Mouse (Mus musculus) heart, embryonic 12.5 days (tissue): Measurements from ENCODE around the gene Tub. TPM values are rescaled to one million over a fixed set of nuclear protein-coding genes. Genes with fewer than 3 reads are reported as not detected.

Source experiments
- ATAC-seq: fragments of 200-750 bp; cut with Nextera tagmentation; 2 replicates; pipeline ENCODE4 v1.8.0; 2017; ENCODE audit warnings: moderate TSS enrichment, moderate library complexity; ENCODE audit not compliant: insufficient number of reproducible peaks, low FRiP score
- H3K27ac ChIP-seq: fragments of 300-500 bp; sonication (generic); 2 replicates; pipeline ENCODE4 v1.5.1; 2016; ENCODE audit warnings: mild to moderate bottlenecking, moderate library complexity; ENCODE audit not compliant: poor library complexity, severe bottlenecking
- H3K27me3 ChIP-seq: fragments of 300-500 bp; sonication (generic); replicated peaks from 2 replicates; pipeline ENCODE4 v1.6.1; 2016; ENCODE audit warnings: mild to moderate bottlenecking, moderate library complexity
- H3K36me3 ChIP-seq: fragments of 300-500 bp; sonication (generic); 2 replicates; pipeline ENCODE4 v1.6.1; 2016; ENCODE audit warnings: mild to moderate bottlenecking, moderate library complexity
- H3K4me1 ChIP-seq: fragments of 300-500 bp; sonication (generic); replicated peaks from 2 replicates; pipeline ENCODE4 v1.6.1; 2016; ENCODE audit warnings: mild to moderate bottlenecking
- H3K4me2 ChIP-seq: fragments of 300-500 bp; sonication (generic); 2 replicates; pipeline ENCODE4 v1.6.1; 2016; ENCODE audit warnings: mild to moderate bottlenecking, moderate library complexity
- H3K4me3 ChIP-seq: fragments of 300-500 bp; sonication (generic); 2 replicates; pipeline ENCODE4 v1.5.1; 2016; ENCODE audit warnings: mild to moderate bottlenecking
- H3K9ac ChIP-seq: fragments of 300-500 bp; sonication (generic); 2 replicates; pipeline ENCODE4 v1.6.1; 2016; ENCODE audit warnings: mild to moderate bottlenecking, moderate library complexity
- H3K9me3 ChIP-seq: fragments of 300-500 bp; sonication (generic); replicated peaks from 2 replicates; pipeline ENCODE4 v1.6.1; 2016; ENCODE audit warnings: mild to moderate bottlenecking, moderate library complexity
- WGBS: fragments of 180-500 bp; shearing (Covaris S2); methylation state at CpG from one replicate; pipeline ENCODE4 v1.1.7; 2016; 5-methylcytosine and 5-hydroxymethylcytosine counted together
- polyA plus RNA-seq: library from polyadenylated mRNA; unstranded; fragments of >200 nt; fragmentation: Nextera tagmentation; extraction: Ambion mirVana; gene quantifications from 2 replicates; pipeline ENCODE4 v1.2.1, GENCODE M21; 2016

Gene Tub
- polyA plus RNA-seq, 1 experiment from 2014 or later, result 0.61 TPM

DNA sequence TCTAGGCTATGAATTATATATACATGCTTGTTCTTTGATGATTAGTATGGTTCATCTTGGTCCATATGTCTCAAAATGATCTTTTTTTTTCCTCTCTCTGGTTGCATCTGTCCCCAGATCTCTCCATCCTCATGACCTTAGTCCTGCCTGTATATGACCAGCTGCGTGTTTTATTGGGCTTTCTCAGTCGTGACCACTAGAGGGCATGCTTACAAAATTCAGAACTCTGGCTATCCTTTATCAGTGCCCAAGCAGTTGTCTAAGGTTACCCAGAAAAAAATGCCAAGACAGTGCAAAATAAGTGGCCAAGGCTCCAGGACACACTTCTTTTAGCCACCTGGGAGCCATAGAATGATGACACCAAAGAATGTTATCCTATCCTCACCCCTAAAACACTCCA is 6.1 kb upstream of the Tub start:
- no peak overlapping the region for H3K4me2 ChIP-seq
- no peak overlapping the region for H3K27ac ChIP-seq
- no peak overlapping the region for H3K9ac ChIP-seq
- H3K4me1 ChIP-seq, result no peaks in the 10 kb centered on the region
- H3K4me3 ChIP-seq, result no peak overlapping the region
- 4% methylated on average over 2 of the region's 2 CpGs for WGBS
- ATAC-seq, result no peak
- H3K9me3 ChIP-seq, result no peaks in the 10 kb centered on the region
- peaks cover 58% of the 10 kb centered on the region for H3K36me3 ChIP-seq
- peaks cover 16% of the 10 kb centered on the region for H3K27me3 ChIP-seq

DNA sequence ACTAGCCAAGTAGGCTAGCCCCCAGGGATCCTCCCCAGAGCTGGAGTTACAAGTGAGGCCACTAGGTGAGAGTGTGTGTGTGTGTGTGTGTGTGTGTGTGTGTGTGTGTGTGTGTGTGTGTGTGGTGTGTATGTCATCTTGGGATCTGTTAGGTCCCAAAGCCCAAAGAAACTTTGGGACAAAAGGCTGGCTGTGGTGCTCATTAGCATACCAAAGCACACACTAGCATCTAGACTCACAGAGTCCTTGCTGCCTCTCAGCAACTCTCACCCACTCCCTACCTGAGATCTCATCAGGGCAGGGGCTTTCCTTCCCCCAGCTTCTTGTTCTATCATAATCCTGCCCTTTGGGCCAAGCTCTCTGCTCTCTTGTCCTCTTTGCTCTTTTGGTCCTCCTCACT is 1.5 kb upstream of the Tub start:
- Histone ChIP-seq H3K4me1 (peaks cover 10% of the 10 kb centered on the region), H3K27ac (no peak overlapping the region), H3K36me3 (peaks cover 15% of the 10 kb centered on the region), H3K9me3 (no peaks in the 10 kb centered on the region), H3K9ac (no peak overlapping the region), H3K4me3 (no peak overlapping the region), H3K4me2 (no peak overlapping the region), H3K27me3 (peaks cover 60% of the 10 kb centered on the region)
- no peak for ATAC-seq

DNA sequence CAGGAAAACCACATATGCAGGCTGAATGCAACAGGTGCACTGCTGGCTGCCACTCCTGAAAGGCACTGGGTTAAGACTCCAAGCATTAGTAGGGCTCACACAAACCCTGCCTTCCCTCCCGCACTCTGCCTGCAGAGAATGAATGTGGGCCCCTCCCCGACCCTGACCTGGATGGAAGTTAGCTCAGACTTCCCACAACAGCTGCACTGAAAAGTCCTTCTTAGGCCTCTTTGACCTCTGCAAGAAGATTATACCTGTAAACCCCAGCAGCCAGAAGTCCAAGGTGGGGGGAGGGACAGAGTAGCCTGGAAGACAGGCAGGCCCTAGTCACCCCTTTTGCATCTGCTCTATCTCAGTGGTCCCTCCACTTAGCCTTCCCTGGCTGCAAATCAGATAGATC is 837 bp upstream of the Tub start:
- Histone ChIP-seq H3K4me2 (no peak overlapping the region), H3K4me3 (no peak overlapping the region), H3K9ac (no peak overlapping the region), H3K9me3 (no peaks in the 10 kb centered on the region), H3K27ac (no peak overlapping the region), H3K4me1 (peaks cover 10% of the 10 kb centered on the region), H3K36me3 (peaks cover 12% of the 10 kb centered on the region), H3K27me3 (peaks cover 60% of the 10 kb centered on the region)
- ATAC-seq, result no peak
- WGBS, result 38% methylated on average over 2 of the region's 2 CpGs

DNA sequence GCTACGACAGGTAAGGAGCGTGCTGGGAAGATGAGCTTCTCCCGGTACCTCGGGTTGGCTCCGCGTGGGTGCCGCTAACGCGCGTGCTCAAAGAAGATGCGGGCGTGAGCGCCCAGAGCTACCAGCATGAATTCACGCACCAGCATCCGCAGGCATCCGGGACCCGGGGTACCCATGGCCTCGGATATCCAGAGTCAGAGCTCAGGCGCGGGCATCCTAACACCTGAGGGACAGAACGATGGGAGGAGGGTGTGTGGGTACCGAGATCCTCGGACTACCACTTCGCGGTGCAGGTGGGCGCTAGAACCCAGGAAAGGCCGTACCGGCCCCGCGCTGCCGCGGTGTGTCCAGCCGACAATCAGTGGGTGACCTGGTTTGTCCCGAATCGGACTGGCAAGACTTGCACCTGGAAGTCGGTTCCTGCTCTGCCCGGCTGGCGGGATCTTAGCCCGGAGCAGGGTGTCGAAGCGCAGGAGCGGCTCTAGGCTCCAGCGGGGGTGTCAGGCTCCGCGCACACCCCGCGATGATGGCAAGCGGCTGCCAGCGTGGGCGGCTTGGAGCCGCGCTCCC is 709 bp downstream of the Tub start:
- Histone ChIP-seq H3K27ac (no peak overlapping the region), H3K4me3 (peak overlapping the region; percentile 51), H3K9ac (peak overlapping the region; percentile 14; the same call in 1 of the 2 replicates), H3K9me3 (no peaks in the 10 kb centered on the region), H3K4me1 (peaks cover 10% of the 10 kb centered on the region), H3K27me3 (peaks cover 61% of the 10 kb centered on the region), H3K36me3 (peaks cover under 1% of the 10 kb centered on the region; the same call in 1 of the 2 replicates), H3K4me2 (peak overlapping the region; percentile 80)
- peak; percentile 29; the same call in 1 of the 2 replicates for ATAC-seq
- under 1% methylated on average over 52 of the region's 52 CpGs for WGBS

DNA sequence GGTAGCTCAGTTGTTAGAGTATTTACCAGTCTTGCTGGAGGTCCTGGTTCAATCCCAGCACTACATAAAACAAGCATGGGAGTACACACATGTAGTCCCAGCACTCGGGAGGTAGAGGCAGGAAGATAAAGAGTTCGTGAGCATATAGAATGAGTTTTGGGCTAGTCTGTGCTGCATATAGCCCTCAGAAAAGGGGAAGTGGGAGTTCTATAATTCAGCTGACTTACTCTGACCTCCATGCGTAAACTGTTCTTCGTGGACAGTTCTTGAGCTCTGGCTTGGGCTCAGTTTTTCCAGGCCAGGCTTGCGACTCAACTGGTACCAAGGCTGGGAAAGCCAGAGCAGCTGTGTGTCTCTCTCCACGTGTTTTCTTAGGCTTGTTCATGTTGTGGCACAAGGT is 2.7 kb downstream of the Tub start:
- 76% methylated on average over 6 of the region's 6 CpGs for WGBS
- Histone ChIP-seq H3K9me3 (no peaks in the 10 kb centered on the region), H3K4me1 (peaks cover 10% of the 10 kb centered on the region), H3K27ac (no peak overlapping the region), H3K36me3 (no peaks in the 10 kb centered on the region), H3K9ac (no peak overlapping the region), H3K27me3 (peaks cover 65% of the 10 kb centered on the region), H3K4me2 (no peak overlapping the region), H3K4me3 (no peak overlapping the region)
- ATAC-seq, result no peak

DNA sequence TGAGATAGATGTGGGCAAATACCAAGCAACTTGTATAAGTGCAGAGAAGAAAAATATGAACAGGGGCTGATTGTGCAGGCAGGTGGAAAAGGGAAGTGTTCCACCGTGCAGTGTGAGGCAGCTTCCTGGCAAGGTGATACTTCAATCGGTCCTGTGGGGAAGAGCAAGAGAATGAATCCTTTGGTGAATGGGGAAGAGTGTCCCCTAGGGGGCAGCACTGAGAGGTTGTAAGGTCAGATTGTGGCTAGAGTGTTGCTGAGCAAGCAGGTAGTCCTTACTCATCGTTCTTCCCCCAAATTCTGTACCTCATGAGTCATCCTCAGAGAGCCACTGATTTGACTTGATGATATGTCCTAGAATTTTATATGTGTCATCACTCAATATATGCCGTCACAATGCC is 4.0 kb downstream of the Tub start:
- 50% methylated on average over 4 of the region's 4 CpGs for WGBS
- H3K36me3 ChIP-seq, result no peaks in the 10 kb centered on the region
- H3K4me3 ChIP-seq, result no peak overlapping the region
- H3K4me1 ChIP-seq, result peaks cover 10% of the 10 kb centered on the region
- H3K4me2 ChIP-seq, result no peak overlapping the region
- no peak overlapping the region for H3K9ac ChIP-seq
- peaks cover 51% of the 10 kb centered on the region for H3K27me3 ChIP-seq
- H3K9me3 ChIP-seq, result no peaks in the 10 kb centered on the region
- H3K27ac ChIP-seq, result no peak overlapping the region
- no peak for ATAC-seq

DNA sequence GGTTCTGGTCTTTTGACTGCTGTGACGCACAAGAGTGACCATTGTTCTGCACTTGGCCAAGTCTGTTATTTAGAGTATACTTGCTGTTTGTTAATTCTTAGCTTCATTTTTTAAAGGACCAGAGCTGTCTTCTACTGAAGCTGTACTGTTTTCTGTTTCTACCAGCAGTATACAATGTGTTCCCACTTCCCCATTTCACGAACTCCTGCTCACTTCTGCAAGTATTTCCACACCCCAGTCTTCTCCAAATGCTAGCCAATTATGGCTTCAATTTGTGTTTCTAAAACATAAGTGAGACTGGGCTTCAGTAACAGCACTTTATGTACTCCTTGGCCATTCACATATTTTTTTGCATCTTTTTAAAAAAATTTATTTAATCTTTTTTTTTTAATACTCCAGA is 7.6 kb downstream of the Tub start:
- 64% methylated on average over 2 of the region's 2 CpGs for WGBS
- H3K4me1 ChIP-seq, result no peaks in the 10 kb centered on the region
- no peak overlapping the region for H3K9ac ChIP-seq

DNA sequence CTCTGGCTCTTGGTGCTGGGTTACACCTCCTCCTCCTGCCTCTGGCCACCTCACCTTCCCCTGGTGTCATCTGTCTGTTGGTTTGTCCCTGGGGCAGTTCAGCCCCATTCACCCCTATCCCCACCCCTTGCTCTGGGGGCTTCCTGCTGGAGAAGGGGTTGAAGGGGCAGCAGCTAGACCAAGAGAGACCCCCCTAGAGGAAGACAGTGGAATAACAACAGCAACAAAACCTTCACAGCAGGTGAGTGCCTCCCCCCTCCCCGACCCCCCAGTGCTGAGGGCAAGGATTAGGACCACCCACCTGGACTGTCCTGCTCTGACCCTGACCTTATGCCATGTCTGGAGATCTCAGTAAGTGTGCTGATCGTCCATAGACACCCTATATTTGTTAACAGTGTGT is 15.8 kb downstream of the Tub start:
- ATAC-seq, result no peak; the same call in 1 of the 2 replicates
- no peak overlapping the region for H3K9ac ChIP-seq
- H3K27ac ChIP-seq, result no peak overlapping the region
- H3K4me3 ChIP-seq, result no peak overlapping the region
- no peaks in the 10 kb centered on the region for H3K36me3 ChIP-seq
- no peaks in the 10 kb centered on the region for H3K9me3 ChIP-seq
- H3K4me1 ChIP-seq, result no peaks in the 10 kb centered on the region
- H3K27me3 ChIP-seq, result peaks cover 13% of the 10 kb centered on the region
- no peak overlapping the region for H3K4me2 ChIP-seq
- WGBS, result 41% methylated on average over 2 of the region's 2 CpGs

More for the DNA sequence above, 7.6 kb downstream of the Tub start:
- ATAC-seq, result no peak
- Histone ChIP-seq H3K27ac (no peak overlapping the region), H3K4me3 (no peak overlapping the region), H3K9me3 (no peaks in the 10 kb centered on the region), H3K27me3 (peaks cover 17% of the 10 kb centered on the region), H3K36me3 (no peaks in the 10 kb centered on the region), H3K4me2 (no peak overlapping the region)

DNA sequence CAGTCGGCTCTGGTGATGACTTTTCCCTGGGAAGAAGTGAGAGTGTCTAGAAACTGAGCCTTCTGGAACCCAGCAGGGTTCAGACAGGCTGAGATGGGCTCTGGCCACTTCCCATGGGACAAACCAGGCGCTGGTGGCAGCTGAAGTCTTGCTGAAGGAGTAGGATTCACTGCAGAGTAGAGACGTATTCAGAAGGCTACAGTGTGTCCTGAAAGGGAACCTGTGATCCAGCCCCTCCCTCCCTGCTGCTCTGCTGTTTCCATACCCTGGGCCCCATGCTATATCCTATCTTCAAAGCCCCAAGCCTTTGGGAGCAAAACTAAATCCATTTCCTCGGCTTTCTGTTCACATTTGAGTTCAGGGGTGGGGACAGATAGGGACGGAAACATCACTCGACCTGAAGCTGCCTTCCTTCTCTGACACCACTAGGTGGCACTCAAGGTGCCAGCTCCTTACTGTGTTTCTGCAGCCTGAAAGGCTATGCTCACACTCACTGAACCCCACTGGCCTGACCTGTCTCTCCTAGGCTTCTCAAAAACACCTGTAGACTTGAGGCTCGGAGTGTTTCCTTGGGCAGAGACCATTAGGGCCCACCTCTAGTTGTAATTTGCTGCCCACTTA is 16.7 kb downstream of the Tub start:
- no peak overlapping the region for H3K27ac ChIP-seq
- H3K4me1 ChIP-seq, result no peaks in the 10 kb centered on the region
- H3K36me3 ChIP-seq, result no peaks in the 10 kb centered on the region
- H3K9ac ChIP-seq, result no peak overlapping the region
- H3K27me3 ChIP-seq, result peaks cover 15% of the 10 kb centered on the region
- no peak overlapping the region for H3K4me3 ChIP-seq
- WGBS, result 37% methylated on average over 7 of the region's 7 CpGs
- no peaks in the 10 kb centered on the region for H3K9me3 ChIP-seq
- no peak overlapping the region for H3K4me2 ChIP-seq
- ATAC-seq, result 0 out of 2 replicates have a peak, but pooled peaks have one; percentile 38

DNA sequence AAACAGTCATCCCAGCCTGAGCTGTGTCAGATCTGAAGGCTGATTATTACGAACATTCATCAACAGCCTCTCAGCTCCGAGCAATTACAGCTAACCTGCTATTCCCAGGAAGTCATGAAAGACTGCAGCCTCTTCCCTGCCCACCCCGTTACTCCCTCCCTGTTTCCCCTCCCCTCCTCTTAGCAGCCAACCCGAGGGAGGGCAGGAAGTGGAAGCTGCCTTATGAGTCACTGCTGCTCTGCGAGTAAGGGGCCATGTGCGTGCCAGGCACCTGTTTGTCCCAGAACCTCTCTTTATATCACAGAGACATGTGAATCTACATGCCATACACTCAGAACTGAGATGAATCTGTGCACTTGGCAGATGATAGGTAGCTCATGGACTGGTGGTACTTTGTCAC is 18.1 kb downstream of the Tub start:
- Histone ChIP-seq H3K9ac (no peak overlapping the region), H3K4me3 (no peak overlapping the region), H3K9me3 (no peaks in the 10 kb centered on the region), H3K27me3 (peaks cover 19% of the 10 kb centered on the region), H3K36me3 (no peaks in the 10 kb centered on the region), H3K4me2 (no peak overlapping the region), H3K4me1 (no peaks in the 10 kb centered on the region), H3K27ac (no peak overlapping the region)
- WGBS, result 36% methylated on average over 6 of the region's 6 CpGs
- ATAC-seq, result no peak

DNA sequence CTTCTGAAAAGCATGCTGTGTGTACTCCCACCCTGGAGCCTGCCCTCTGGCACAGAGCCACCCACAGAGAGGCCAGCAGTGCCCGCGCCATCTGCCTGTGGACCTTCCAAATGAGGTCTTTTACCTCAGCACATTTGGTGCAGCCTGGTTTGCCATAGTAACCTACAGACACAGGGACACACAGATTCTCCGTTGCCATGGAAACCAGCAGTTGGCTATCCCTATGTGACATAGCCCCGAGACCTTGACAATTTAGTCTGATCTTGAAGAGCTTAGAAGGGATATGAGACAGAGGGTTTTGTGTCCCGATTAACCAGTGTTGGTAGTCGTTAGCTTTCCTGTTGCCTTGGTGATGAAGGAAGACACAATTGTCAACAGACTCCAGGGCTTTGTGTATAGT is 22.1 kb downstream of the Tub start:
- 70% methylated on average over 6 of the region's 6 CpGs for WGBS
- no peak overlapping the region for H3K4me2 ChIP-seq
- no peaks in the 10 kb centered on the region for H3K4me1 ChIP-seq
- H3K9me3 ChIP-seq, result no peaks in the 10 kb centered on the region
- H3K36me3 ChIP-seq, result no peaks in the 10 kb centered on the region
- no peak for ATAC-seq
- no peak overlapping the region for H3K27ac ChIP-seq
- peaks cover 20% of the 10 kb centered on the region for H3K27me3 ChIP-seq
- H3K9ac ChIP-seq, result no peak overlapping the region
- no peak overlapping the region for H3K4me3 ChIP-seq
